Mouse (Mus musculus) lung, postnatal 0 days (tissue): Measurements from ENCODE around the gene Nr3c2.

Experiments
- CTCF ChIP-seq: IDR thresholded peaks from 2 replicates; pipeline ENCODE4 v1.5.1; 2016; ENCODE audit warnings: antibody characterized with exemption, mild to moderate bottlenecking
- EP300 ChIP-seq: IDR thresholded peaks from 2 replicates; pipeline ENCODE4 v1.6.1; 2016; ENCODE audit warnings: antibody characterized with exemption, mild to moderate bottlenecking, control low read depth

DNA sequence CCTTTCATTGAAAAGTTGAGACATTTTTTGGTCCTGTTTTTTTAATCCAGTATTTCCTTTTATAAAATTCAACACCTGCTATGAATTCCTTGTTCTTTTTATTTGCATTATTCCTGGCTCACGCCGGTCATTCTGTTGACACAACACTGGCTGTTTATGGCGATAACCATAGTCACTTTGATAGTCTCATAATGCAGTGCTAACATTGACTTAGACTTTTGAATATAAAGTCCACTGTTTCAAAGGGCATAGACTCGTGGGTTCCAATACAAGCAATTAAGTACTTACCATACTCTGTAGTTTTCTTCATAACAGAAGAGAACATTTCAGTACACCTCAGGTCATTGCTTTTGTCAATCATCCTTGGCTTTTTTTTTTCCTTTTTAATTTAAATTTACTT lies 14.0 kb downstream of the Nr3c2 start:
- no peak for TF ChIP-seq EP300
- no peak for TF ChIP-seq CTCF
